Mouse (Mus musculus): ENCODE measurements around the gene Dock1.

DNA sequence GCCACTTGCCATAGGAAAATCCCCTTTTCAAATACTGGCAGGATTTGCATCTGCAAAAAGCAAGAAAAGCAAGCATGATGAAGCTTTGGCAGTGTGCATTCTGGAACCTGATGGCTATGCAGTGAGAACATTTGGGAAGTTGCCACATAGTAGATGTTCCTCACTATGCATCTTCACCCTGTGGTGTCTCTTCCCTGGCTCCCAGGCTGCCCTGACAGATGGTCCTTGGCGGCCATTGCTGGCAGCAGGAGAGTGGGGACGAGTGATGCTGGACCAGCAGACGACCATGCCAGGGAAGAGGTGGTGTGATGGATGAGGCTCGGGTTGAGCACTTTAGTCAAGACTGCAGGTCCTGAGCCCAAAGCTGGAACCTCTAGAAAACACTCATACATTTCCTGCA lies 462.0 kb downstream of the Dock1 start:
- TF ChIP-seq CTCF (IDR thresholded peaks at IDR 0.05; ENCODE audit: insufficient read depth, low read depth, low read length) (no peak), POLR2A (IDR thresholded peaks at IDR 0.05; ENCODE audit: insufficient read depth, low read depth, low read length) (no peak)
